Mouse (Mus musculus): ENCODE results near the gene Glce. TPM values are rescaled to one million over a fixed set of nuclear protein-coding genes. Genes with fewer than 3 reads are reported as not detected.

Glce gene
- 22.9 and 27.5 TPM in 2 replicates for polyA plus RNA-seq (2016; fragmentation: Nextera tagmentation; extraction: Ambion mirVana)

- Histone ChIP-seq H3K36me3 (no peaks in the 10 kb centered on the region), H3K27me3 (ENCODE audit: low read depth, poor library complexity, severe bottlenecking) (no peaks in the 10 kb centered on the region), H3K4me1 (peaks cover 18% of the 10 kb centered on the region), H3K9me3 (replicated peaks) (no peaks in the 10 kb centered on the region), H3K4me3 (peak within 1 kb of the TSS; percentile 89), H3K27ac (peak within 1 kb of the TSS; percentile 96)
- under 1% methylated on average over 51 of the region's 51 CpGs for WGBS
- DNase-seq (ENCODE audit: low spot score), result peak; percentile 96
Observed at GRCm38 (mm10) chr9:62122508-62123215, at the start of gene Glce. Gene Glce, minus strand, starts transcription at chr9:62122655.

GRCm38 (mm10) chr9:62172239-62172638, 49.8 kb upstream of the Glce start:
- WGBS, result 82% methylated on average over 3 of the region's 3 CpGs
- Histone ChIP-seq H3K4me3 (no peak overlapping the region), H3K4me1 (peaks cover 9% of the 10 kb centered on the region; the same call in 1 of the 2 replicates), H3K9me3 (replicated peaks) (no peaks in the 10 kb centered on the region), H3K27ac (no peak overlapping the region), H3K27me3 (ENCODE audit: low read depth, poor library complexity, severe bottlenecking) (no peaks in the 10 kb centered on the region), H3K36me3 (no peaks in the 10 kb centered on the region)
- DNase-seq (ENCODE audit: low spot score), result no peak

- no peaks in the 10 kb centered on the region; the same call in 1 of the 2 replicates for H3K27me3 ChIP-seq (ENCODE audit: low read depth, poor library complexity, severe bottlenecking)
- H3K36me3 ChIP-seq, result no peaks in the 10 kb centered on the region
- 98% methylated on average over 2 of the region's 2 CpGs for WGBS
- no peak overlapping the region for H3K27ac ChIP-seq
- peaks cover 22% of the 10 kb centered on the region for H3K4me1 ChIP-seq
- H3K4me3 ChIP-seq, result no peak overlapping the region
- DNase-seq (ENCODE audit: low spot score), result no peak
- H3K9me3 ChIP-seq (replicated peaks), result no peaks in the 10 kb centered on the region
Observed at GRCm38 (mm10) chr9:62170921-62171320, 48.5 kb upstream of the Glce start.

- Histone ChIP-seq H3K4me1 (peaks cover 56% of the 10 kb centered on the region), H3K4me3 (no peak overlapping the region), H3K36me3 (no peaks in the 10 kb centered on the region), H3K27ac (peak overlapping the region; percentile 42; the same call in 1 of the 2 replicates), H3K9me3 (replicated peaks) (no peaks in the 10 kb centered on the region), H3K27me3 (ENCODE audit: low read depth, poor library complexity, severe bottlenecking) (no peaks in the 10 kb centered on the region; the same call in 1 of the 2 replicates)
- DNase-seq (ENCODE audit: low spot score), result no peak
- 62% methylated on average over 5 of the region's 5 CpGs for WGBS
Observed at GRCm38 (mm10) chr9:62166621-62167020, 44.2 kb upstream of the Glce start.

GRCm38 (mm10) chr9:62166186-62166585, 43.7 kb upstream of the Glce start:
- Histone ChIP-seq H3K36me3 (no peaks in the 10 kb centered on the region), H3K27me3 (ENCODE audit: low read depth, poor library complexity, severe bottlenecking) (no peaks in the 10 kb centered on the region; the same call in 1 of the 2 replicates), H3K4me3 (no peak overlapping the region), H3K27ac (no peak overlapping the region), H3K4me1 (peaks cover 60% of the 10 kb centered on the region), H3K9me3 (replicated peaks) (no peaks in the 10 kb centered on the region)
- WGBS, result 46% methylated on average over 4 of the region's 4 CpGs
- no peak for DNase-seq (ENCODE audit: low spot score)

GRCm38 (mm10) chr9:62162889-62163291, 40.4 kb upstream of the Glce start:
- no peaks in the 10 kb centered on the region for H3K9me3 ChIP-seq (replicated peaks)
- 12% methylated on average over 4 of the region's 4 CpGs for WGBS
- peaks cover 59% of the 10 kb centered on the region for H3K4me1 ChIP-seq
- peaks cover 5% of the 10 kb centered on the region; the same call in 1 of the 2 replicates for H3K27me3 ChIP-seq (ENCODE audit: low read depth, poor library complexity, severe bottlenecking)
- peak overlapping the region; percentile 84 for H3K27ac ChIP-seq
- H3K36me3 ChIP-seq, result no peaks in the 10 kb centered on the region
- H3K4me3 ChIP-seq, result 0 out of 2 replicates have a peak overlapping the region, but pooled peaks have one; percentile 9
- DNase-seq (ENCODE audit: low spot score), result peak; percentile 67

- Histone ChIP-seq H3K27ac (no peak overlapping the region), H3K4me3 (no peak overlapping the region), H3K36me3 (no peaks in the 10 kb centered on the region), H3K27me3 (ENCODE audit: low read depth, poor library complexity, severe bottlenecking) (peaks cover 5% of the 10 kb centered on the region; the same call in 1 of the 2 replicates), H3K4me1 (peaks cover 50% of the 10 kb centered on the region), H3K9me3 (replicated peaks) (no peaks in the 10 kb centered on the region)
- DNase-seq (ENCODE audit: low spot score), result peak; percentile 44
- 56% methylated on average over 6 of the region's 6 CpGs for WGBS
Observed at GRCm38 (mm10) chr9:62160788-62161187, 38.3 kb upstream of the Glce start.

GRCm38 (mm10) chr9:62158746-62159145, 36.3 kb upstream of the Glce start:
- no peak for DNase-seq (ENCODE audit: low spot score)
- H3K4me1 ChIP-seq, result peaks cover 56% of the 10 kb centered on the region
- H3K27ac ChIP-seq, result 0 out of 2 replicates have a peak overlapping the region, but pooled peaks have one; percentile 20
- WGBS, result 88% methylated on average over 4 of the region's 4 CpGs
- H3K9me3 ChIP-seq (replicated peaks), result no peaks in the 10 kb centered on the region
- no peak overlapping the region for H3K4me3 ChIP-seq
- H3K36me3 ChIP-seq, result no peaks in the 10 kb centered on the region
- peaks cover 5% of the 10 kb centered on the region; the same call in 1 of the 2 replicates for H3K27me3 ChIP-seq (ENCODE audit: low read depth, poor library complexity, severe bottlenecking)

GRCm38 (mm10) chr9:62155821-62156220, 33.4 kb upstream of the Glce start:
- H3K36me3 ChIP-seq, result no peaks in the 10 kb centered on the region
- no peak overlapping the region for H3K4me3 ChIP-seq
- H3K4me1 ChIP-seq, result peaks cover 27% of the 10 kb centered on the region
- 29% methylated on average over 4 of the region's 4 CpGs for WGBS
- no peaks in the 10 kb centered on the region for H3K9me3 ChIP-seq (replicated peaks)
- H3K27ac ChIP-seq, result no peak overlapping the region
- H3K27me3 ChIP-seq (ENCODE audit: low read depth, poor library complexity, severe bottlenecking), result peaks cover 5% of the 10 kb centered on the region; the same call in 1 of the 2 replicates
- no peak for DNase-seq (ENCODE audit: low spot score)

- Histone ChIP-seq H3K36me3 (no peaks in the 10 kb centered on the region), H3K9me3 (replicated peaks) (no peaks in the 10 kb centered on the region), H3K27ac (no peak overlapping the region), H3K4me1 (peaks cover 23% of the 10 kb centered on the region), H3K4me3 (no peak overlapping the region), H3K27me3 (ENCODE audit: low read depth, poor library complexity, severe bottlenecking) (peaks cover 5% of the 10 kb centered on the region; the same call in 1 of the 2 replicates)
- no peak for DNase-seq (ENCODE audit: low spot score)
- WGBS, result 77% methylated on average over 6 of the region's 6 CpGs
Observed at GRCm38 (mm10) chr9:62155400-62155799, 32.9 kb upstream of the Glce start.

- WGBS, result 72% methylated on average over 7 of the region's 7 CpGs
- H3K4me1 ChIP-seq, result peaks cover 23% of the 10 kb centered on the region
- H3K27me3 ChIP-seq (ENCODE audit: low read depth, poor library complexity, severe bottlenecking), result peaks cover 5% of the 10 kb centered on the region; the same call in 1 of the 2 replicates
- no peak overlapping the region for H3K4me3 ChIP-seq
- H3K36me3 ChIP-seq, result no peaks in the 10 kb centered on the region
- H3K27ac ChIP-seq, result peak overlapping the region; percentile 62; the same call in 1 of the 2 replicates
- no peaks in the 10 kb centered on the region for H3K9me3 ChIP-seq (replicated peaks)
- no peak for DNase-seq (ENCODE audit: low spot score)
Observed at GRCm38 (mm10) chr9:62154956-62155355, 32.5 kb upstream of the Glce start.

GRCm38 (mm10) chr9:62154551-62154950, 32.1 kb upstream of the Glce start:
- Histone ChIP-seq H3K4me3 (no peak overlapping the region), H3K27ac (peak overlapping the region; percentile 62; the same call in 1 of the 2 replicates), H3K9me3 (replicated peaks) (no peaks in the 10 kb centered on the region), H3K4me1 (peaks cover 23% of the 10 kb centered on the region), H3K27me3 (ENCODE audit: low read depth, poor library complexity, severe bottlenecking) (peaks cover 5% of the 10 kb centered on the region; the same call in 1 of the 2 replicates), H3K36me3 (no peaks in the 10 kb centered on the region)
- DNase-seq (ENCODE audit: low spot score), result no peak
- WGBS, result 75% methylated on average over 3 of the region's 3 CpGs

GRCm38 (mm10) chr9:62153263-62153662, 30.8 kb upstream of the Glce start:
- Histone ChIP-seq H3K27me3 (ENCODE audit: low read depth, poor library complexity, severe bottlenecking) (no peaks in the 10 kb centered on the region), H3K27ac (no peak overlapping the region), H3K4me3 (no peak overlapping the region), H3K4me1 (peaks cover 23% of the 10 kb centered on the region), H3K9me3 (replicated peaks) (no peaks in the 10 kb centered on the region), H3K36me3 (no peaks in the 10 kb centered on the region)
- WGBS, result 82% methylated on average over 7 of the region's 7 CpGs
- no peak for DNase-seq (ENCODE audit: low spot score)
